Comparison of ENCODE assay signal across 31 mouse cellular contexts in the genomic region with DNA sequence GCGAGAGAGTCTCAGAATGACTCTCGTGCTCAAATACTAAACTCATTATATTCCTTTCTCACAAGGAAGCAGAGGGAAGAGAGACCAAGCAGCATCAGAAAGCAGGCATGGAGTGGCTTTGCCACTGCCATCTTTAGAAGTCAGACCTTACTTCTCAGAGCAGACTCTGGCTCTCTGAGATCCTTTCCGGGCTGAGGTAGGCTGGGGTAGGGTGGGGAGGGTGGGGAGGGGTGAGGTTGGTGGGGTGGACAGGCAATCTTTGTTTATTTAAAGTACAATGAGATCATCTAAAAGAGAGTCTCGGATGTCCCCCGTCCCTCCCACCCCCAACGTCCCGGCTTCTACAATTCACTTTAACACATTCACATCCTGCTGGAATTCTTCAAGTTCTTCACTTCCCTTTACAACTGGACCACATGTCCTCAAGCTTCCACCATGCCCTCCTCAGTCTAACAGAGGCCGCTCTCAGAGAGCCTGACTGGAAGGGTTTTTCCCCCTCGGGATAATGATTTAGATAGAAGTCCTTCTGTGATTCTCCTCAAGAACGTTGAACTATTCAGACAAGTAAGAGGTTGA. TPM values are rescaled to one million over a fixed set of nuclear protein-coding genes. Genes with fewer than 3 reads are reported as not detected.
DNase-seq lines count a peak whose midpoint lies in the region; ATAC-seq and TF ChIP-seq lines count a peak whose summit lies in the region.
"Had no signal": no experiment of that assay in that cellular context is flagged by ENCODE, and none has a peak within 500 bp of the region (broad histone marks: within the 10 kb centered on the region; RNA-seq: fewer than 3 reads in every experiment).

No protein-coding gene starts in this region.

- WGBS in heart, embryonic 10.5 days: 56% methylated on average over 10 of the region's 10 CpGs
- 30% methylated on average over 10 of the region's 10 CpGs for WGBS in heart, adult 2 months
- 35% methylated on average over 10 of the region's 10 CpGs for WGBS in kidney, embryonic 15.5 days
- 32% methylated on average over 10 of the region's 10 CpGs for WGBS in lung, postnatal 0 days
- 41% methylated on average over 10 of the region's 10 CpGs for WGBS in lung, adult 2 months
- WGBS in stomach, embryonic 16.5 days: 41% methylated on average over 10 of the region's 10 CpGs

- TF ChIP-seq CTCF in heart, adult 2 months (IDR thresholded peaks at IDR 0.05): no peak
- no peak for TF ChIP-seq CTCF in lung, postnatal 0 days (IDR thresholded peaks at IDR 0.05)
- TF ChIP-seq CTCF in lung, adult 2 months (IDR thresholded peaks at IDR 0.05; ENCODE audit: insufficient read depth, low read length): no peak

- no peaks in the 10 kb centered on the region for H3K4me1 ChIP-seq in heart, embryonic 10.5 days
- H3K4me1 ChIP-seq in heart, adult 2 months (ENCODE audit: control insufficient read depth, insufficient read depth, low read length): no peaks in the 10 kb centered on the region; the same call in 1 of the 2 replicates
- H3K4me1 ChIP-seq in kidney, embryonic 15.5 days: peaks cover 20% of the 10 kb centered on the region
- H3K4me1 ChIP-seq in lung, postnatal 0 days (ENCODE audit: insufficient read depth, low read depth, low read length): peaks cover 4% of the 10 kb centered on the region; the same call in 1 of the 2 replicates
- H3K4me1 ChIP-seq in lung, adult 2 months (ENCODE audit: control insufficient read depth, insufficient read depth, low read length): peaks cover 5% of the 10 kb centered on the region
- H3K4me1 ChIP-seq in stomach, embryonic 16.5 days (ENCODE audit: control insufficient read depth, insufficient read depth, low read length): peaks cover 9% of the 10 kb centered on the region; the same call in 1 of the 2 replicates
- H3K4me1 ChIP-seq: hindbrain, embryonic 15.5 days; limb, embryonic 12.5 days; neural tube, embryonic 12.5 days had no signal

- no peaks in the 10 kb centered on the region for H3K36me3 ChIP-seq in heart, embryonic 10.5 days
- no peaks in the 10 kb centered on the region for H3K36me3 ChIP-seq in heart, adult 2 months (ENCODE audit: control insufficient read depth, insufficient read depth, low read length)
- no peaks in the 10 kb centered on the region for H3K36me3 ChIP-seq in kidney, embryonic 15.5 days
- no peaks in the 10 kb centered on the region for H3K36me3 ChIP-seq in lung, postnatal 0 days (ENCODE audit: insufficient read depth, low read length)
- no peaks in the 10 kb centered on the region for H3K36me3 ChIP-seq in stomach, embryonic 16.5 days (ENCODE audit: control insufficient read depth, insufficient read depth, low read length)
- H3K36me3 ChIP-seq: heart, embryonic 13.5 days; hindbrain, embryonic 15.5 days; limb, embryonic 12.5 days; neural tube, embryonic 12.5 days had no signal

- H3K9me3 ChIP-seq in heart, embryonic 10.5 days: no peaks in the 10 kb centered on the region
- H3K9me3 ChIP-seq in kidney, embryonic 15.5 days (replicated peaks): no peaks in the 10 kb centered on the region
- H3K9me3 ChIP-seq in lung, postnatal 0 days (ENCODE audit: low read length): no peaks in the 10 kb centered on the region
- no peaks in the 10 kb centered on the region for H3K9me3 ChIP-seq in stomach, embryonic 16.5 days (replicated peaks; ENCODE audit: control insufficient read depth, low read length)
- H3K9me3 ChIP-seq: hindbrain, embryonic 15.5 days; limb, embryonic 12.5 days had no signal

- ATAC-seq in kidney, embryonic 15.5 days (replicated peaks; ENCODE audit: low FRiP score): 0 out of 2 replicates have a peak, but pooled peaks have one; percentile 44
- peak; percentile 58 for ATAC-seq in lung, postnatal 0 days
- ATAC-seq in stomach, embryonic 16.5 days (ENCODE audit: insufficient read depth, low FRiP score): no peak; the same call in 1 of the 2 replicates
- ATAC-seq: CD4-positive, CD25-positive, alpha-beta regulatory T cell, adult 4 months; forebrain, embryonic 14.5 days; liver, postnatal 0 days had no signal

- H3K4me2 ChIP-seq in kidney, embryonic 15.5 days: no peak overlapping the region
- no peak overlapping the region for H3K4me2 ChIP-seq in lung, postnatal 0 days (replicated peaks; ENCODE audit: low read depth, low read length)
- H3K4me2 ChIP-seq in stomach, embryonic 16.5 days (ENCODE audit: low read depth, low read length): no peak overlapping the region
- H3K4me2 ChIP-seq: heart, embryonic 13.5 days; hindbrain, embryonic 15.5 days; limb, embryonic 12.5 days; liver, embryonic 11.5 days; neural tube, embryonic 12.5 days had no signal

- no peak for TF ChIP-seq EP300 in heart, adult 2 months (IDR thresholded peaks at IDR 0.05; ENCODE audit: insufficient read depth, low read depth, low read length)
- no peak for TF ChIP-seq EP300 in lung, postnatal 0 days (IDR thresholded peaks at IDR 0.05)

- TF ChIP-seq POLR2A in heart, adult 2 months (IDR thresholded peaks at IDR 0.05; ENCODE audit: insufficient read depth, low read depth, low read length): no peak
- TF ChIP-seq POLR2A in lung, adult 2 months (IDR thresholded peaks at IDR 0.05; ENCODE audit: borderline replicate concordance, extremely low read depth, low read depth, low read length): no peak

- no peaks in the 10 kb centered on the region for H3K27me3 ChIP-seq in heart, embryonic 10.5 days (ENCODE audit: insufficient read depth, poor library complexity, severe bottlenecking)
- H3K27me3 ChIP-seq in heart, adult 2 months (ENCODE audit: control insufficient read depth, insufficient read depth, low read length): no peaks in the 10 kb centered on the region
- H3K27me3 ChIP-seq in kidney, embryonic 15.5 days: no peaks in the 10 kb centered on the region
- H3K27me3 ChIP-seq in lung, postnatal 0 days (replicated peaks; ENCODE audit: insufficient read depth, low read length): no peaks in the 10 kb centered on the region
- H3K27me3 ChIP-seq in stomach, embryonic 16.5 days (ENCODE audit: control insufficient read depth, insufficient read depth, low read length): no peaks in the 10 kb centered on the region
- H3K27me3 ChIP-seq: heart, embryonic 13.5 days; hindbrain, embryonic 15.5 days; limb, embryonic 12.5 days; neural tube, embryonic 12.5 days had no signal

- intact Hi-C loops in heart, adult 2 months (cut with DNase I): no loop called here

- no peak overlapping the region for H3K9ac ChIP-seq in heart, adult 2 months (ENCODE audit: low read depth, low read length)
- H3K9ac ChIP-seq in kidney, embryonic 15.5 days: no peak overlapping the region
- H3K9ac ChIP-seq in lung, postnatal 0 days (replicated peaks; ENCODE audit: low read depth): no peak overlapping the region
- H3K9ac ChIP-seq in stomach, embryonic 16.5 days (ENCODE audit: low read length): no peak overlapping the region
- H3K9ac ChIP-seq: heart, embryonic 13.5 days; hindbrain, embryonic 15.5 days; limb, embryonic 12.5 days; liver, postnatal 0 days; neural tube, embryonic 12.5 days had no signal

- peak; percentile 19 for DNase-seq in heart, embryonic 10.5 days (ENCODE audit: low spot score)
- no peak for DNase-seq in heart, adult 2 months
- no peak for DNase-seq in kidney, adult 8-10 months
- DNase-seq in lung, postnatal 0 days (ENCODE audit: low spot score): peak; percentile 36
- no peak for DNase-seq in lung, adult 2 months
- DNase-seq in layer of hippocampus, adult 8-10 months (ENCODE audit: low spot score in 2 of 2): no peak
- DNase-seq: adrenal gland, postnatal 36 days; cerebellum, adult 9-11 months; heart, postnatal 36 days; kidney, postnatal 10 days; liver, postnatal 0 days; midbrain, embryonic 14.5 days; right cerebral cortex, postnatal 14 days; thymus, adult 18-20 months; thymus, postnatal 36 days had no signal

- no peaks in the 10 kb centered on the region for H3K79me2 ChIP-seq in heart, adult 2 months (replicated peaks; ENCODE audit: control insufficient read depth, insufficient read depth, low read length)

- H3K4me3 ChIP-seq in heart, embryonic 10.5 days: no peak overlapping the region
- no peak overlapping the region for H3K4me3 ChIP-seq in heart, adult 2 months
- H3K4me3 ChIP-seq in kidney, embryonic 15.5 days (replicated peaks): no peak overlapping the region
- H3K4me3 ChIP-seq in lung, postnatal 0 days (ENCODE audit: low read depth, low read length): no peak overlapping the region
- H3K4me3 ChIP-seq in lung, adult 2 months (replicated peaks; ENCODE audit: extremely low read depth, low read depth, low read length): no peak overlapping the region
- no peak overlapping the region for H3K4me3 ChIP-seq in stomach, embryonic 16.5 days (replicated peaks; ENCODE audit: low read length)
- H3K4me3 ChIP-seq: heart, embryonic 13.5 days; hindbrain, embryonic 15.5 days; limb, embryonic 12.5 days; neural tube, embryonic 12.5 days had no signal

- no peak overlapping the region for H3K27ac ChIP-seq in heart, embryonic 10.5 days
- H3K27ac ChIP-seq in heart, adult 2 months: no peak overlapping the region
- peak overlapping the region; percentile 5; the same call in 1 of the 2 replicates for H3K27ac ChIP-seq in kidney, embryonic 15.5 days
- H3K27ac ChIP-seq in lung, postnatal 0 days (ENCODE audit: low read length): 0 out of 2 replicates have a peak overlapping the region, but pooled peaks have one; percentile 26
- peak overlapping the region; percentile 29; the same call in 1 of the 2 replicates for H3K27ac ChIP-seq in stomach, embryonic 16.5 days (ENCODE audit: low read length)
- H3K27ac ChIP-seq: heart, embryonic 13.5 days; hindbrain, embryonic 15.5 days; limb, embryonic 12.5 days; neural tube, embryonic 12.5 days had no signal

RNA-seq across cellular contexts. Expression of a gene that starts 33.3 kb away (rescaled TPM):
- polyA plus RNA-seq in heart, embryonic 10.5 days (2016; fragmentation: Nextera tagmentation; extraction: Ambion mirVana): not detected in 2 replicates
- not detected for total RNA-seq in heart, adult 2 months (2021)
- polyA plus RNA-seq in heart, adult 2 months (2012; rRNA removed): not detected in 2 replicates
- polyA plus RNA-seq in kidney, embryonic 15.5 days (2015; fragmentation: Nextera tagmentation; extraction: Ambion mirVana): not detected in 2 replicates
- polyA plus RNA-seq in lung, postnatal 0 days (2015; fragmentation: Nextera tagmentation; extraction: Ambion mirVana): 0.16 TPM in 1 of 2 replicates, not detected in the other
- not detected in 2 replicates for polyA plus RNA-seq in lung, adult 2 months (2012; rRNA removed)
- polyA plus RNA-seq in stomach, embryonic 16.5 days (2015; fragmentation: Nextera tagmentation; extraction: Ambion mirVana): not detected in 2 replicates
- not detected for total RNA-seq in layer of hippocampus, adult 8-10 months (2022)
- total RNA-seq: adrenal gland, postnatal 36 days; common myeloid progenitor, adult 5-6 weeks; gastrocnemius, adult 8-10 months; heart, postnatal 36 days; left cerebral cortex, postnatal 14 days; megakaryocyte progenitor cell, adult 5-6 weeks had no signal
- polyA plus RNA-seq: CD4-positive, CD25-positive, alpha-beta regulatory T cell, adult 4 months; embryonic facial prominence, embryonic 11.5 days; forebrain, embryonic 14.5 days; gonadal fat pad, adult 2 months; heart, embryonic 13.5 days; hindbrain, embryonic 15.5 days; intestine, embryonic 14.5 days; limb, embryonic 12.5 days; liver, embryonic 11.5 days; liver, postnatal 0 days; midbrain, embryonic 14.5 days; neural tube, embryonic 12.5 days had no signal

Comparison
In these comparisons a context has a peak if more than half of its experiments do, and no peak if none do; other contexts are left out.
1. DNase-seq: peak in heart, embryonic 10.5 days (single experiment) and lung, postnatal 0 days (single experiment); none in heart, adult 2 months (0 of 2), kidney, adult 8-10 months (0 of 2), lung, adult 2 months (single experiment) and layer of hippocampus, adult 8-10 months (0 of 2).
2. H3K27ac ChIP-seq: peak in kidney, embryonic 15.5 days (single experiment), lung, postnatal 0 days (single experiment) and stomach, embryonic 16.5 days (single experiment); none in heart, embryonic 10.5 days (single experiment) and heart, adult 2 months (single experiment).